Mouse (Mus musculus) ES-E14 (cell line): ENCODE results near the gene Rora.

Source experiments
- CHD2 ChIP-seq: IDR thresholded peaks from 2 replicates; pipeline ENCODE4 v1.6.1; 2014; ENCODE audit warnings: mild to moderate bottlenecking, low read depth, low read length, inconsistent platforms
- HCFC1 ChIP-seq: IDR thresholded peaks from 2 replicates; pipeline ENCODE4 v1.6.1; 2012; ENCODE audit warnings: low read length, inconsistent platforms, borderline replicate concordance; ENCODE audit not compliant: insufficient read depth
- MAFK ChIP-seq: IDR thresholded peaks from 2 replicates; pipeline ENCODE4 v1.6.1; 2014; ENCODE audit warnings: mild to moderate bottlenecking, low read depth, low read length, inconsistent platforms; ENCODE audit not compliant: insufficient read depth
- ZC3H11A ChIP-seq: IDR thresholded peaks from 2 replicates; pipeline ENCODE4 v1.6.1; 2012; ENCODE audit warnings: low read depth, mild to moderate bottlenecking, inconsistent platforms, low read length, borderline replicate concordance
- ZNF384 ChIP-seq: IDR thresholded peaks from 2 replicates; pipeline ENCODE4 v1.6.1; 2012; ENCODE audit warnings: low read depth, low read length, inconsistent platforms

DNA sequence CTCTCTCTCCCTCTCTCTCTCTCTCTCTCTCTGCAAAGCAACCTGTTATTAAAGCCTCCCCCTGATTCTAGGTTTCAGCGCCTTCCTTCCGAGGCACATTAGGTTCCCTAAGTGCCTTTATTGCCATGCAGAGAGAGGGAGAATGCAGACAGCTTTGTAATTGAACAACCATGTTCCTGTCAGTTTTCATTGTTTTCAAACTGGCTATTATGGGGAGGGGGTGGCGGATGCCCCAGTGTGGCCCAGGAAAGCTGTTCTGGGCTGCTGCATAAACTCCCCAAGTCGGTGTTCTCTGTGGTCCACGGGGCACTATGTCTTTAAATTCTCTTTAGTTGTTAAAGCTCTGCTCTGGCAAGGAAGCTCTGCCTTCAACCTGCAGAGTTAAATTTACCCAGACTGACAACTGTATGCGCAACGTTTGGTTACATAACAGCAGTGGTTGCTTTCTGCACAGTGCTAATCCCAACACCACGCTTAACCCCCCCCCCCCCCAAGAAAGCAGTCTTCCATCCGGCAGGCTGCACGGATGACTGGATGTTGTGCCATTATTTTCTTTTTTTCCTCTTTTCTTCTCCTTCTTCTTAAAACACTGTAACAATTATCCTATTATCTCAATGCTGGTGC lies 33.8 kb downstream of the Rora start:
- TF ChIP-seq ZNF384 (no peak), ZC3H11A (no peak), MAFK (no peak), HCFC1 (no peak), CHD2 (no peak)
